Mouse (Mus musculus): ENCODE measurements around the gene Psme3.

Psme3 gene

GRCm38 (mm10) chr11:101315665-101316500 is at the start of gene Psme3:
Gene Psme3, plus strand, starts transcription at chr11:101316213.
- peak; percentile 91 for DNase-seq

GRCm38 (mm10) chr11:101269577-101270116 is 46.4 kb upstream of the Psme3 start:
- no peak for DNase-seq

DNA sequence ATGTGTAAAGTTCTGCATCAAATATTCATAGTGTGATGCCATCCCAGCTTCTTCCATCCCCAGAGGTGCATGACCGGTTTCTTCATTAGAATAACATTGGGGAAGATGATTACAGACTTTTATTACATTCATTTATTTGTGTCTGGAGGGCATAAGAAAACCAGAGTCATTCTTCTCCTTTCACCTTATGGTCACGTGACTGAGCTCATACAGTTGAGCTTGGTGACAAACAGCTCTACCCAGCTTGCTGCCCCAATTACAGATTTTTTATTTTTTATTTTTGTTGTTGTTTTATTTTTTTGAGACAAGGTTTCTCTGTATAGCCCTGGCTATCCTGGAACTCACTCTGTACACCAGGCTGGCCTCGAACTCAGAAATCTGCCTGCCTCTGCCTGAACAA is 43.6 kb upstream of the Psme3 start:
- no peak for DNase-seq

DNA sequence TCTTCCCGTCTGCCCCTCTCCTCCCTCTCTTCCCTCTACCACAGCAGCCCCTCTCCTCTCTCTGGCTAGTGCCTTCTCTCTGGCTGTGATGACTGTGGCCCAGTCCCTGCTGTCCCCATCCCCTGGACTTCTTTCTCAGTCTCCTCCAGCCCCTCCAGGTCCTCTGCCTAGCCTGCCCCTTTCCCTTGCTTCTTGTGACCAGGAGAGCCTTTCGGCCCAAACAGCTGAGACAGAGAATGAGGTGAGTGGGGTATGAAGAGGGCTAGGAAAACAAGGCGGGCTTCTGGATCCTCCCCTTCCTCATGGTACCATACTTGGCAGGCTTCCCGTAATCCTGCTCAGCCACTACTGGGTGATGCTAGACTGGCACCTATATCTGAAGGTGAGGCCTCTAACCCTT is 40.7 kb upstream of the Psme3 start:
- DNase-seq = no peak

DNA sequence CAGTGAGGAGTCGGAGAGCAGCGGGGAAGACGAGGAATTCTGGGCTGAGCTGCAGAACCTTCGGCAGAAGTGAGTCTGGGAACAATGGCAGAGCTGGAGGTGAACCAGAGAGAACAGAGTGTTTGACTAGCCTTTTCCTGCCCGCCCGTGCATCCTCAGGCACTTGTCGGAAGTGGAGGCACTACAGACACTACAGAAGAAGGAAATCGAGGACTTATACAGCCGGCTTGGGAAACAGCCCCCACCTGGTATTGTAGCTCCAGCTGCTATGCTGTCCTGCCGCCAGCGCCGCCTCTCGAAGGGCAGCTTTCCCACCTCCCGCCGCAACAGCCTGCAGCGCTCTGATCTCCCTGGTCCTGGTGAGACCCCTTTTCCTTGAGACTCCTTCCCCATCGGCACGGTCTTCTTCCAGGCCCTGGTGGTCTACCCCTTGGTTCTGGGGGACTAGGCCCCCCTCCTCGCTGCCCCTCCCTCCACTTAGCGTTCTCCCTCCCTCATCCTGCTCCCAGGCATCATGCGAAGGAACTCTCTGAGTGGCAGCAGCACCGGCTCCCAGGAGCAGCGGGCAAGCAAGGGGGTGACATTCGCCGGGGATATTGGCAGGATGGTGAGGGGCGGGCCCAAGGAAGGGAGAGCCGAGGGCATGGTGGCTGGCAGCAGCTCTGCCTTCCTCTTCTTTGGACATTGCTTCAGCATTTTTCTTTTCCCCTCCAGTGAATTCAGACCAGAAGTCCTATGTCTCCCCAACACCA is 39.5 kb upstream of the Psme3 start:
- DNase-seq = no peak

GRCm38 (mm10) chr11:101277381-101278222 is 38.4 kb upstream of the Psme3 start:
- no peak for DNase-seq

DNA sequence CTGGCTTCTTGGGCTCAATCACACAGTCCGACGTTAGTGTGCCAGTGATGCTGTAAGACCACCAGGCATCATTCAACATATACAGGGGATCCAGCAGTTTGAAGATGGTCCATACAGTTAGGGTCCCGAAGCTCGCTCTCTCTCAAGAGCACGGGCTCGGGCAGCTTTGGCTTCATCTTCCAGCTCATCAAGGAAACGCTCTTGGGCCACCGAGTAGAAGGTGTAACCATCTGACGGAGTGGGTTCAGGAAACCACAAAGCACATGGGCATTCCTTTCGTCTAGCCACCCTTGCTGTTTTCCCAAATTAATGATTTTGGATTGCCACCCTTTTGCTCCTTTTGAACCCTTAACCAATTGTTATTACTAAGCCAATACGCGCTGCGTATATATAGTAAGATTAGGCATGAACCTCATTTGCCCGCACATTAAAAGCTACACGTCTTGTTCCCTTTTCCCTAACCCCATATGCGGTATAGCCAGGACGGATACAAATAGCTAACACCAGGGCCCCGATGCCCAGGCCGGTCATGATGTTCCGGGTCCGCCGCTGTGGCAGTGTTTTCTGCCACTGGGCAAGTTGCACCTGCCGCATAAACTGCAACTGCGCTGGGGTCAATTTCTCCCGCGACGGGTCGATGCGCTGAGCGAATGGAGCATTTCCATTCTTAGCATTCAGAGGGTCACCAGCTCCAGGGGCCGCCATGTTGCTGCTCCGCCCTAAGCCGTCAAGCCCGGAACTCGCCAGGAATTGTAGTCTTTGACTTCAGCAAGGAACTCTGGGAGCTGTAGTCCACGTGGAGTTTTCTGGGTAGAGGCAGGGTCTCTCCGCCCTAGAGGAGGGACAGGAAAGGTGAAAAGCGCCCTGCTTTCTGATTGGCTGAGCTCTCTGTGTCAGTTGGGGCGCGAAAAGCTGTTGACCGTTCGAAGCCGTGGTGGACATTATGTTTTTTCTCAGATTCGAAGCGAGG is 37.5 kb upstream of the Psme3 start, which contains the start of the genes Cntd1 and Coa3:
Cntd1 (plus strand) TSS at position 790 of the 970 bp plus-strand sequence.
Coa3 (minus strand) TSS at position 892 of the 970 bp plus-strand sequence.
- peak; percentile 83 for DNase-seq

DNA sequence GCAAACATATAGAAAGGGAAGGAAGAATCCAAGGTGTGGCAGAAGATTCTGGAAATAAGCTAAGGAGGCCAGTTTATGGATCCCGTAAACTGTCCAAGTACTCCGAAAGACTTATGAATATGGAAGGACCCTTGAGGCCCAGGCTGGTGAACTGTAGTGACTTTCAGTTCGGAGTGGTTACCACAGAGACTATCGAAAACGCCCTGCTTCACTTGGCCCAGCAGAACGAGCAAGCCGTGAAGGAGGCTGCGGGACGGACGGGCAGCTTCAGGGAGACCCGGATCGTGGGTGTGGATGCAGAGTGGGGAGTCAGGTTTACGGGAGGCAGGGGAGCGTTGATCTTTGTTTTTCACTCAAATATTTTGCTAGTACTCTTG is 36.8 kb upstream of the Psme3 start:
- no peak for DNase-seq

GRCm38 (mm10) chr11:101280837-101281236 is 35.2 kb upstream of the Psme3 start:
- no peak for DNase-seq

DNA sequence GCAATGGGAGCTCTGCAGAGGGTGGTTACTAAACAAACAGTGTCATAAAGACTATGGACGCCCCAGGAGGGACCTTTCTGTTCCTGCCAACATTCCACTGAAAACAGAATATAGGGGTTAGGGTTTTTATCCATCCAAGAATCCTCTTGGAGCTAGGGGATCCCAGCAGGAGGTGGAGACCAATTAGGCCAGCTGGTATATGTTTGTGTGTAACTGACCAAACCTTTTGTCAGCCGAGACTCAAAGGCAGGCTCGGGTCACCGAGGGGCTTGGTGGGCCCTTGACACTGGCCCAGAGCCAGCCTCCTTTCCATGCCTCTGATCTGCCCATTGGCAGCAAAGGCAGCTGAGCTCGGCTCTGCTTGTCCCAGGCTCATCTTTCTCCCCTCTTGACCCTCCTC is 33.1 kb upstream of the Psme3 start:
- no peak for DNase-seq

GRCm38 (mm10) chr11:101283805-101284204 is 32.2 kb upstream of the Psme3 start:
- DNase-seq = no peak

- no peak for DNase-seq
Observed at GRCm38 (mm10) chr11:101287306-101287705, 28.7 kb upstream of the Psme3 start.

- no peak for DNase-seq
Observed at GRCm38 (mm10) chr11:101291231-101291630, 24.8 kb upstream of the Psme3 start.

DNA sequence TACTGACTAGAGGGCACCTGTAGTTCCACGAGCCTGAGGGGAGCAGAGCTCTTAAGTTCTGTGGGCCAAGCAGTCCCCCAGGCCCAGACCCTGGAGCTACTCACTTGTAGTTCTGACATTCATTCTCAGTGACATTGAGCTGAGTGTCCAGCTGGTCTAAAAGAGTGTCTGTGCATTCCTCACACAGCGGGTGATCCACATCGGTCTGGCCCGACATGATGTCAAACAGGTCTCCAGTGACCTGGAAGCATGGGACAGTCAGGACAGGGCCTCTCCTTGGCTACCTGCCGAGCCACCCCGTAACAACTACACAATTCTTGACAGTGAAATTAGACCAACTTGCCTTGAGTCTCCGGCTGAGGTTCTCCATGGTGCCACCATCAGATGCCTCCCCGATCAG is 20.8 kb upstream of the Psme3 start:
- no peak for DNase-seq

DNA sequence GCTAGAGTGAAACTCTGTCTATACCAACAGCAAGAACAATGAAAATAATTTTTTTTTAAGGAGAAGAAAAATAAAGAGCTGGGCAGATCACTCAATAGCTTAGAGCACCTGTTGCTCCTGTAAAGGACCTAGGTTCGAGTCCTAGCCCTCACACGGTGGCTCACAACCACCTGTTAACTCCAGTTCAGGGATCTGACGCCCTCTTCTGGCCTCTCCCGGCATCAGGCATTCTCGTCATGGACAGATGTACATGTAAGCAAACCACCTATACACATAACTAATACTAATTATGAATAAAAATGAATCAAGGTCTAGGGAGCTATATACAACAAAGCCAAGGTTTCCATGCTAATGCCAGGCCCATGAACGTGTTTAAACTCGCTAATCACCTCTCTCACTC is 15.1 kb upstream of the Psme3 start:
- DNase-seq = no peak

DNA sequence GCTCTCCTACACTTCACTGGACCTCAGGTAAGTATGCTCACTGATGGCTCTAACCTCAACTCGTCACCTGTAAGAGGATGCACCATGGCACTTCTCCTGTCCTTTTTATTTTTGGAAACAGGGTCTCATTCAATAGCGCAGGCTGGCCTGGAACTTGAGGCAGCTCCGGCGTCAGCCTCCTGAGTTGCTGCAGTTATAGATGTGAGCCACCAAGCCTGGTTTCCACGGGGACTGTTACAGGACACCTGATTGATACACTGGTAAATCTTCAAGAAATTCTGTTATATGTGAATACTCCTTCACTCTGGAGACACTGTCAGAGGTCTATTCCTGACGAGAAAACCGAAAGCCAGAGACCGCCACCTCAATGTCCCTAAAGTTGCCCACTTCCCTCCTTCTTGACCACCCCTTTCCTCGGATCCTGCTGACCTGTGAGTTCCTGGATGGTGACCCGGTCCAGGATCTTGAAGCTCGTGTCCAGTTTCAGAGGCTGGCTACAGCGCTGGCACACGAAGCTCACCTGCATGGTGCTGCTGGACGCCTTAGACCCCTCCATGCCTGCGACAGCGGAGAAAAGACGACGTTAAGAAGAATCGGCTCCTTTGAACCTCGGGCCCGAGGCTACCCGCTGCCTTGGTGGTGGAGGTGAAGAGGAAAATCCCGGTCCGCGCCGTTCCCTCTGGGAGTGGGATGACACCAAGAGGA is 14.6 kb upstream of the Psme3 start:
- DNase-seq = no peak

DNA sequence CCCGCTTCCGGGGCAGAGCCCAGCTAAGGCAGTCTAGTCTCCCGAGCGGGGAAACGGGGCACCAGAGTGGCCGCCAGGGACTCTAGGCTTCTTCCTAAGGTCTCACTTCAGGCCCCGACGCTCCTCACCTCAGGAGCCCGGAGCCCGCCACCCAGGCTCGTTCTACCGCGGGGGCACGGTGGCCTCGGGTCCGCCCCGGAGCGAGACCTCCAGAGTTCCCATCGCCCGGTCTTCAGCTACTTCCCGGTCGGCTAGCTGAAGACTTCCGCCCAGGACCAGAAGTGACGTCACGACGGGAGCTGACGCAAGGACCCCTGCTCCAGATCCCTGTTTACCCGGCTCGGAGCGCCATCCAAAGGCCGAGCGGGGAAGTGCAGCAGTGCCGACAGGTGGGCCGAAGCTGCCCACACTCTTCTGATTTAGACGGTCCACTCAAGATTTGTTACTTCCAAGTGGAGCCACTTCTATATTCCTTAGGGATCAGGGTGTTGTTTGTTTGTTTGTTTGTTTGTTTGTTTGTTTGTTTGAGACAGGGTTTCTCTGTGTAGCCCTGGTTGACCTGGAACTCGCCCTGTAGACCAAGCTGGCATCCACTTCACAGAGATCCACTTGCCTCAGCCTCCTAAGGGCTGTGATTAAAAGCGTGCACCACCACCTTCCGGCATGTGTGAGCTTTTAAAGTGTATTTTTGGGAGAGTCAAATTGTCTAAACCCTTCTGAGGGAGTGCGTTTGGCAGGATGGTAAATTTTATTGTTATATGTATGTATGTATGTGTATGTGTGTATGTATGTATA is 13.8 kb upstream of the Psme3 start, which contains the start of gene Becn1:
Becn1 (minus strand) TSS at position 283 of the 795 bp plus-strand sequence.
- peak; percentile 99 for DNase-seq

DNA sequence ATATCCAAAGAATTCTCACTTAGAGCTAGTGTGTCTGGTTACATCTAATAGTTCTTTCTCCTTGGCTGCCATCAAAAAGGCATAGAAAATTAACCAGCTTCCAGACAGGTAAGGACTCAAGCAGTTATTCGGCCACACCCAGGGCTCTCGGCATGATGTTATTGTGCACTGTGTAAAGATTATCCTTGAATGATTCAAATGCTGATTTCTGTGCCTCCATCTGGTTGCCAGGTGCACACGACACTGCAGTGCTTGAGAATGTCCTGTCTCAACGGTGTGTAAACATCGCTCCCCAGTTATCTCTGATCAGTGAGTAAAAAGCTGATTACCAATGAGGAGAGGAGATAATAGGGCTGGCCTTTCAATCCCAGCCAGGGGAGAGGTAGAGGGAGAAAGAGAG is 8.3 kb upstream of the Psme3 start:
- no peak for DNase-seq

GRCm38 (mm10) chr11:101311083-101311482 is 4.9 kb upstream of the Psme3 start:
- no peak for DNase-seq

DNA sequence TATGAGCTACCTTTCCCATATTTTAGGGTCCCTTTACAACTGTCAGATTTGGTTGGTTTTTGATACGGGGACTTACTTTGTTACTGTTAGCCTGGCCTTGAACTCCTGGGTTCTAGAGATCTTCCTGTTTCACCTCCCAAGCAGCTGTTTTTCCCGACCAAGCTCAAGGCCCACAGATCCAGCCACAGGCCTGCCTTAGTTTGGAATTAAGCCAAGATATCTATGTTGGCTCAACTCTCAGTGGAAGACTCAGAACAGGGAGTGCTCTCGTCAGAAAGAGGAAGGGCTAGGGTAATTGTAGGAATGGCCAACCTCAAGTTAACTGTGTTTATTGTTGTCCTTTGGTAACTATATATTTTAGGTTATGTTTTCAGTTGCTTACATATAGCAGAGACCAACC is 3.9 kb upstream of the Psme3 start:
- no peak for DNase-seq

All from right cerebral cortex, postnatal 14 days (tissue).